Mouse (Mus musculus): Measurements from ENCODE around the gene Rspo1. TPM values are rescaled to one million over a fixed set of nuclear protein-coding genes. Genes with fewer than 3 reads are reported as not detected.
A peak's percentile ranks its signal among the peaks of the same experiment; 100 is the strongest.

The Rspo1 gene
- total RNA-seq, 2 experiments from 2014 or later = 8.2 to 8.3 TPM

GRCm38 (mm10) chr4:125020780-125021538 lies 34.7 kb downstream of the Rspo1 start:
- DNase-seq (ENCODE audit: low spot score in 2 of 2) = no peak

GRCm38 (mm10) chr4:125029891-125030614 lies 43.8 kb downstream of the Rspo1 start:
- DNase-seq (ENCODE audit: low spot score in 2 of 2) = peak; percentile 87 to 93

- no peak for DNase-seq (ENCODE audit: low spot score in 2 of 2)
These were observed 48.1 kb downstream of the Rspo1 start for GRCm38 (mm10) chr4:125034341-125034740.

- DNase-seq (ENCODE audit: low spot score in 2 of 2) = no peak
These were observed 58.2 kb downstream of the Rspo1 start for GRCm38 (mm10) chr4:125044454-125044853.

GRCm38 (mm10) chr4:125055385-125055784 lies 69.2 kb downstream of the Rspo1 start:
- DNase-seq (ENCODE audit: low spot score in 2 of 2) = no peak

- no peak for DNase-seq (ENCODE audit: low spot score in 2 of 2)
These were observed 70.2 kb downstream of the Rspo1 start for GRCm38 (mm10) chr4:125056476-125056875.

GRCm38 (mm10) chr4:125057273-125057672 lies 71.0 kb downstream of the Rspo1 start:
- no peak for DNase-seq (ENCODE audit: low spot score in 2 of 2)

- DNase-seq (ENCODE audit: low spot score in 2 of 2) = no peak
These were observed 71.8 kb downstream of the Rspo1 start for GRCm38 (mm10) chr4:125058033-125058432.

Other genes starting within 250 kb of the Rspo1 start
- gene Inpp5b, start 244.6 kb upstream of the Rspo1 start, total RNA-seq (2021) = 10 to 100 TPM; 42.9 to 47.1 TPM
- 10 to 100 TPM; 26.0 to 29.3 TPM for gene Mtf1, start 184.3 kb upstream of the Rspo1 start, total RNA-seq (2021)
- 10 to 100 TPM; 34.3 to 36.6 TPM for gene Yrdc, start 135.8 kb upstream of the Rspo1 start, total RNA-seq (2021)
- 10 to 100 TPM; 79.5 to 89.0 TPM for gene 1110065P20Rik, start 135.2 kb upstream of the Rspo1 start, total RNA-seq (2021)
- 10 to 100 TPM; 51.5 to 52.1 TPM for gene Maneal, start 124.3 kb upstream of the Rspo1 start, total RNA-seq (2021)
- 10 to 100 TPM; 39.0 to 42.3 TPM for gene Epha10, start 105.5 kb upstream of the Rspo1 start, total RNA-seq (2021)
- gene 9930104L06Rik, start 49.4 kb upstream of the Rspo1 start, total RNA-seq (2021) = 10 to 100 TPM; 21.1 to 24.9 TPM
- 1 to 10 TPM; 1.3 to 1.8 TPM for gene Cdca8, start 47.1 kb upstream of the Rspo1 start, total RNA-seq (2021)
- 10 to 100 TPM; 54.8 to 62.3 TPM for gene Gnl2, start 30.2 kb downstream of the Rspo1 start, total RNA-seq (2021)
- gene Dnali1, start 79.3 kb downstream of the Rspo1 start, total RNA-seq (2021) = 1 to 10 TPM in 1 of 2 experiments, under 1 TPM in 1; 0.84 to 1.1 TPM
- gene Snip1, start 80.2 kb downstream of the Rspo1 start, total RNA-seq (2021) = 10 to 100 TPM; 13.8 to 15.4 TPM
- gene Meaf6, start 98.7 kb downstream of the Rspo1 start, total RNA-seq (2021) = 100 to 1,000 TPM; 113 to 118 TPM
- gene Zc3h12a, start 141.4 kb downstream of the Rspo1 start, total RNA-seq (2021) = 1 to 10 TPM in 1 of 2 experiments, under 1 TPM in 1; 0.99 to 1.3 TPM

Data from layer of hippocampus, adult 18-20 months (tissue).